Mouse (Mus musculus) gastrocnemius, postnatal 25 days (tissue): ENCODE measurements at regions not wholly inside any gene's neighbourhood (a gene's known extent, or its start where the extent isn't known, plus 50 kb on each side); places are given as distances from the start of the nearest gene placed in this dataset.

Experiments
- DNase-seq: peaks from one replicate; pipeline ENCODE4 v3.0.0; 2022

GRCm38 (mm10) chr1:35975611-35976208 lies 92.5 kb upstream of the Hs6st1 start:
- no peak for DNase-seq

GRCm38 (mm10) chr1:35976528-35976927 lies 91.7 kb upstream of the Hs6st1 start:
- no peak for DNase-seq

GRCm38 (mm10) chr1:35978116-35978515 lies 90.1 kb upstream of the Hs6st1 start:
- no peak for DNase-seq

- no peak for DNase-seq
Observed at GRCm38 (mm10) chr1:35978766-35979165, 89.4 kb upstream of the Hs6st1 start.

- no peak for DNase-seq
Observed at GRCm38 (mm10) chr1:35981226-35981625, 87.0 kb upstream of the Hs6st1 start.

- no peak for DNase-seq
Observed at GRCm38 (mm10) chr1:35983361-35983760, 84.8 kb upstream of the Hs6st1 start.

- no peak for DNase-seq
Observed at GRCm38 (mm10) chr1:35985318-35985717, 82.9 kb upstream of the Hs6st1 start.

- DNase-seq = no peak
Observed at GRCm38 (mm10) chr1:35986666-35987065, 81.5 kb upstream of the Hs6st1 start.

GRCm38 (mm10) chr1:35992227-35992909 lies 75.8 kb upstream of the Hs6st1 start:
- no peak for DNase-seq

GRCm38 (mm10) chr1:35992937-35993336 lies 75.3 kb upstream of the Hs6st1 start:
- no peak for DNase-seq

- no peak for DNase-seq
Observed at GRCm38 (mm10) chr1:35995691-35996090, 72.5 kb upstream of the Hs6st1 start.

GRCm38 (mm10) chr1:36001319-36001718 lies 66.9 kb upstream of the Hs6st1 start:
- no peak for DNase-seq

- DNase-seq = no peak
Observed at GRCm38 (mm10) chr1:36001821-36002220, 66.4 kb upstream of the Hs6st1 start.

GRCm38 (mm10) chr1:36003592-36003991 lies 64.6 kb upstream of the Hs6st1 start:
- no peak for DNase-seq

GRCm38 (mm10) chr1:36008598-36008997 lies 59.6 kb upstream of the Hs6st1 start:
- no peak for DNase-seq

- DNase-seq = no peak
Observed at GRCm38 (mm10) chr1:36009010-36009619, 59.1 kb upstream of the Hs6st1 start.

GRCm38 (mm10) chr1:36010151-36010550 lies 58.0 kb upstream of the Hs6st1 start:
- DNase-seq = no peak

- no peak for DNase-seq
Observed at GRCm38 (mm10) chr1:36010834-36011233, 57.4 kb upstream of the Hs6st1 start.

- no peak for DNase-seq
Observed at GRCm38 (mm10) chr1:36012081-36012765, 56.0 kb upstream of the Hs6st1 start.

GRCm38 (mm10) chr1:36013823-36014341 lies 54.3 kb upstream of the Hs6st1 start:
- DNase-seq = no peak

- DNase-seq = no peak
Observed at GRCm38 (mm10) chr1:36014372-36014771, 53.8 kb upstream of the Hs6st1 start.

- no peak for DNase-seq
Observed at GRCm38 (mm10) chr1:36015210-36015609, 53.0 kb upstream of the Hs6st1 start.

- DNase-seq = no peak
Observed at GRCm38 (mm10) chr1:36016566-36016965, 51.6 kb upstream of the Hs6st1 start.
